Mouse (Mus musculus): ENCODE measurements around the gene Hcfc2.

Hcfc2 gene

DNA sequence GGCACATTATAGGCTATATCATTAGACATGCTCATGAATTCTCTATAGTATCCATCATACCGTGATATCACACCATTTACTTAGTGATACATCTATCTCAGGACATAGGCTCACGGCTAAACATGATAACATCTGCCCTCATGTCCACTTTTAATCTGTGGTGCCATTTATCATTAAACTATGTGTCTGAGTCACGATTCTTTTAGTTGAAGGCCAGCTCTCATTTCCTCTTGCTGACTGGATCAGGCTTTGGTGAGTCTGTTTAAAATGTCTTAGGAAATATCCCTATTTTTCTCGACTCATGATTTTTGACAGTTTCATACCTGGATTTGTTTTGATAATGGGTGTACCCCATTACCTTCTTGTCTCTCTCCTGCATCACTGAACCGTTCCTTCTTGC, at the start of gene Hcfc2:
Gene Hcfc2, plus strand, starts transcription at position 205 of the 400 bp plus-strand sequence.
- DNase-seq (ENCODE audit: low spot score): no peak

DNA sequence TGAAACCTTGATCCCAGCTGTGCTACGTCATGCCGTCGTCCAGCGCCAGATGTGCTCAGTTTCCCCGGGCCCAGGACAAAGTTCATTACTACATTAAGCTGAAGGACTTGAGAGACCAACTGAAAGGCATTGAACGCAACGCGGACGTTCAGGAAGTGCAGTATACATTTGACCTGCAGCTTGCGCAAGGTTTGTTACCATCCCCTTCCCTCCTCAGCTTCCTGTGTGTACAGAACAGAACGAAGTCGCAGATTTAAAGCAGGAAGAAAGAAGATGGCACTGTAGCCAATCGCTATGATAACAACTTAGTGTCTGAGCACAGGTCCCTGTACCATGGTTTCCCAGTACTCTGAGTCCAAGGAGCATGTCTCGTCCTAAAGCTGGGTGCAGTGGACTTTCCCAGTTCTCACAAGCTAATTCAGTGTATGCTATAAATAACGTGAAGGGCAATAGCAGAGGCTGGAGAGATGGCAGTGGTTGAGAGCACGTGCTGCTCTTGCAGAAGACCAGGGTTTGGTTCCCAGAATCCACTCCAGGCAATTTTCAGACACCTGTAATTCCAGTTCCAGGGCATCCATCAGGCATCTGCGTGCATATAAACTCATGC, 48.7 kb upstream of the Hcfc2 start:
- DNase-seq (ENCODE audit: low spot score): no peak

DNA sequence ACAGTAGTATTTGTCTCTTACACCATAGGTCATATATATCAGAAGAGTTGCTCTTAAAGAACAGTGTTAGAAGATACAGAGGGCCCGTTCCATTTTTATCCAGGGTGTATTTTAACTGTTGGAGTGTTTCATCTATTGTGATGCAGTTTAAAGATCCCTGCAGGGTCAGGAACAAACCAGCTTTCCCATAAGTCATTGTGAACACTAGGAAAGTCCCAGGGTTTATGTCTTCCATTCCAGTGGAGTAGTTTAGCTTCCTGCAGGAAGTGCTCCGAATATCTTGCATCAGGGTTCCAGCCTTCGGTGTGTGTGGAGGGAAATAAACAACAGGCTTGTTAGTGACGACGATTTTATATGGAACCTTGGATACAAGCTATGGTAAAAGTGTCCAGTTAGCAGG, 44.7 kb upstream of the Hcfc2 start:
- no peak for DNase-seq (ENCODE audit: low spot score)

DNA sequence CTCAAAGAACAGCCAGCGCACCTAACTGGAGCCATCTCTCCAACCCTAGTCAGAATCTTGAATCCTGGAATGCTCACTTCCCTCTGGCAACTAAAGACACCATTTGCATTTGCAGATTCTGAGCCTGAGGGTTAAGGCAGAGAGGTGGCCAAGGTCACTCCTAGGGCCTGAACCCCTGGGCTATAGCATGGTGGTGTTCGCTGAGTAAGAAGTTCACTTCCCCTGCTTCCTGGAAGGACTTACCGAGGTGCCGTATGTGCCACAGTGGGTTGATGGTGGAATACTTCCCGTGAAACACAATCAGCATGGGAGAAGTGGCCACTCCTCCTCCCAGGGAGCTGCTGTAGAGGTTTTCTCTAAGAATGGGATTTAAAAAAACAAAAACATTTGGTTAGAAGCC, 43.3 kb upstream of the Hcfc2 start:
- DNase-seq (ENCODE audit: low spot score): no peak

DNA sequence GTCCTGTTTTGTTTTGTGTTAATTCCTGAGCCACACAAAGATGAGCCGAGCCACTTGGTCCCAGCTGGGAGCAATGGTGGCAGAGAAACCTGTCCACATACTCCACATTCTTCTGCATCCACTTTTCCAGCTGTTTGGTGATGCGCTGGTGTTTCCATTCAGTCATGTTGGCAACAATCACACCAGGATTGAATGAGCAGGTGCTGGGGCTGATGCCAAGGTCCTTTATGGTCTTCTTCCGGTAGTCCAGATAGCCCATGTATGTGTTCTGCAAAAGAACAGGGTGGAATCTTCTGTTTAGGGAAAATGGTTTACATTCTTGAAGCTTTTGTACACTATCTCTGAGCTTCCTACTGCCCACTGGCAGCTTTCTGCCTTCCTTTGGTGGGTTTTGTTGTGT, 41.4 kb upstream of the Hcfc2 start:
- no peak for DNase-seq (ENCODE audit: low spot score)

DNA sequence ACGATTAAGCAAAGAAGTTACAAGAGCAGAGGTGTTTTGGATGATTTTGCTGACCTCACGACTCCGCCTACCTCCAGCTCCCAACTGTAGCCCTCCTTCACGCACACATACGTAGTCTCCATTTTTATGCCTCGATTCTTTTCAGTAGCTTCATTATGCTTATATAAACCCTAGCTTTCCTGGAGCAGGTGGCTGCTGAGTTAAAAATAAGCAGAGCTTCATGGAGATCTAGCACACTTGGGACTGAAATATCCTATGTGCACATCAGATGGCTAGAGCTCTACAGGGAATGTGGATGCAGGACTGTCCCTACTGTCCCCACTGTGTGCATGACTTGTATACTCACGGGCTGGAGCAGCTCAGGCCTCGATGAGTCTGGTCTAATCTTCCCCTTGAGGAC, 34.1 kb upstream of the Hcfc2 start:
- no peak for DNase-seq (ENCODE audit: low spot score)

DNA sequence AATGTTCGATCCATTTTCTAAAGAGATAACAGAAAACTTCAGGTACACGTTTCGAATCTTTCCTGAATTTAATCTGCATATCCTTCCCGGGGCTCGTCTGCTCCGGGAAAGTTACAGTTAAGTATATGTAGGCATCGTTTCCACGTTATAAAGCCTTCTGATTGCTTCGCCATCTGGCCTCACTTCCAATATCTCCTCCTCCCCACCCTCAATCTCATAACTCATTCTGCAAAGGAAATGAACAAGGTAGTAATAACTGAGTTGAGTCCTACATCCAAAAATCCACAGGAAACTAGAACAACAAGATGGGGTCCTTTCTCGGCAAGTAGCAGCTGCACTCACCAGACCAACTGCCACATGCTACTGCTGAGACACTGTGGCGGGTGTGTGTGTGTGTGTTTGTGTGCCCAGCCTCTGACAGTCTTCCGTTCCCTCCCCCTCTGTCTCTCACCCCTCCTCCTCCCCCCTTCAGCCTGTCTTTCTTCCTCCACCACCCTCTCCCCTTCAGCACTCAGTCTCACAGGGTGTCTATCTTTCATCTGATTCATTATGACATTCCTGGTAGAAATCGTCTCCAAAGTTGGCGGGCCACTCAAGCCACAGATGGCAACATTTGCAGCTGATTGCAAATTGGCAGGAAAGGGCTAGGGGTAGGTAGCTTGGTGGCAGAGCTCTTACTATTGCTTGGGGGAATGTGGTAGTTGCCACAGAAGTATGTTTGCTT, 33.5 kb upstream of the Hcfc2 start:
- DNase-seq (ENCODE audit: low spot score): no peak

DNA sequence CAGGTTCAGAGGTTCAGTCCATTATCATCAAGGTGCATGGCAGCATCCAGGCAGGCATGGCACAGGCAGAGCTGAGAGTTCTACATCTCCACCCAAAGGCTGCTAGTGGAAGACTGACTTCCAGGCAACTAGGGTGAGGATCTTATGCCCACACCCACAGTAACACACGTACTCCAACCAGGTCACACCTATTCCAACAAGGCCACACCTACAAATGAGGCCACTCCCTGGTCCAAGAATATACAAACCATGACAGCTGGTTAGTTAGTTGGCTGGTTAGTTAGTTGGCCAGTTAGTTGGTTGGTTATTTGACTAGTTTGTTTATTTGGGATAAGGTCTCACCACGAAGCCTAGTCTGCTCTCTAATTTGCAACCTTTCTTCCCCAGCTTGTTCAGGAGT, 32.7 kb upstream of the Hcfc2 start:
- DNase-seq (ENCODE audit: low spot score): no peak

DNA sequence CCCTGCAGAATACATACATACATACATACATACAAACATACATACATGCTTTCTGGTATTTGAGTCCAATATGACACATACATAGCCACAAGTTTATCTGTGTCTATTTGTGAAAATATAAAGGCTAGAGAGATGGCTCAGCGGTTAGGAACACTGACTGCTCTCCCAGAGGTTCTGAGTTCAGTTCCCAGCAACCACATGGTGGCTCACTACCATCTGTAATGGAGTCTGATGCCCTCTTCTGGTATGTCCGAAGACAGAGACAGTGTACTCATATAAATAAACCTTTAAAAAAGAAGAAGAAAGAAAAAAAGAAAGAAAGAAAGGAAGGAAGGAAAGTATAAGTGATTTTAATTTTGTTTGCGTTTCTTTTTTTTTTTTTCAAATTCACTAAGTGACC, 30.0 kb upstream of the Hcfc2 start:
- DNase-seq (ENCODE audit: low spot score): no peak

DNA sequence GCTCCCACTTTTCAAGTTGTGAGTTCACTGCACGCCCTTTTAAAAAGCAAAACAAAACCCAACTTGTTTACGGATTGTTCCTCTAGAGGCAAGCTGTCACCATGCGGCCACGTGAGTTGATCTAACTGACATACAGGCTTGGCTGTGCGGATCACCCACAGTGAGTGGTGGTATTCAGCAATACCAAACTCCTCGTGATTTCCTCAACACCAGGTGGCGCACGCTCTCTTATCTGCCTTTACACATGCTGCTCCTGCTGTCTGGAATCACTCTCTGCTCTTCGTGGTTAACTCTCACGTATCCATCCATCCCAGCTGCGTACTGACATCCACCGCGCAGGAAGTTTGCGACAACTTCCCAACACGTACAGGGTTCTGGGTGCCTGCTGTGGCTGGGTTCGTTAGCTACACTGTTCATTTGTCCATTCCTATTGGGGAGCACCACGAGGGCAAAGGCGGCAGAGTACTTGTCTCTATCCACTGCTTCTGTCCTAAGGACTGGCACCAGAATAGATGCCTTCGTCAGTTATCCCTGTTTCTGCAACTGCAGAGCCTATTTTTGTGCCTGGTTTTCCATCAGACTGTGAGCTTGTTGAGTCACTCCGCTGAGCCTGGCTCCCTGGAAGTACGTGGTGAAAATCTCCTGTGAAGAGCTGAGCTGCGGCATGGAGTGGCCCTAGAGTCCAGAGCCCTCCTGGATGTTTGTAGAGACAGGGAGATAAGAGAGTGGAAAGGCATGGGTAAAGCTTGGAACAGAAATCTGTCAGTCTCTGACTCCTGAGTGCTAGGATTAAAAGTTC, 29.3 kb upstream of the Hcfc2 start:
- DNase-seq (ENCODE audit: low spot score): peak; percentile 93

DNA sequence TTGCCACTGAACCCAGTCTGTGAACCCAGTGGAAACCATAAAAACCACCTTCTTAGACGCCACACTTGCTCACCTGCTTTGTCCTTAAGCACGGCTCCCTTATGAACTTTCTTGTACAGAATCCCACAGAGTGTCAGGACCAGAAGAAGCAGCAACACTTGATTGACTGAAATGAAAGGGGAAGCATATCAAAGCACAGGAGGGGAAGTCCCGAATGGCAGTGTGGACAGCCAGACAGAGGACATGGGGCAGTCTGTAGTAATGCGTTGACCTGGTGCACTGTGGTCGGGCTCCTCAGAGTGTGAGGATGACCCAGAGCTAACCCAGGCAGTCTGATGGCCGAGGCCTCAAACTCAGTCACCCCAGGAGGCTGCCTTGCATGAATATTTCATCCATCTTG, 25.8 kb upstream of the Hcfc2 start:
- DNase-seq (ENCODE audit: low spot score): no peak

DNA sequence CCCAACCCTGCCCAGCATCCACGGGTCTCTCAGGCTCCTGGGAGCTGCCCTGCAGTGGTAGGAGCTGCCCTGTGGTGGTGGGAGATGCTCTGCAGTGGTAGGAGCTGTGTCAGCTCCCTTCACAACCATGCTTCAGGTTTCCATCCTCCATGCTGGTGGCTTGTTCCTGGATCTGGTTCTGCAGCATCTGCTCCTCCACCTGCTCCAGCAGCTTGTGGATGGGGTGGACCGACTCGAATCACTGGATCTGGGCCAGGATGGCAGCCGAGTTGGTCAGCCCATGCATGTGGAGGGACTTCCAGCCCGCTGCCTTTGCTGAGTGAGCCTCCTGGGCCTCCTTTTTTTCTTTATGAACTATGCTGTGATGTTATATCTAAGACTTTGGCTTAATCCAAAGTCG, 19.0 kb upstream of the Hcfc2 start:
- no peak for DNase-seq (ENCODE audit: low spot score)

DNA sequence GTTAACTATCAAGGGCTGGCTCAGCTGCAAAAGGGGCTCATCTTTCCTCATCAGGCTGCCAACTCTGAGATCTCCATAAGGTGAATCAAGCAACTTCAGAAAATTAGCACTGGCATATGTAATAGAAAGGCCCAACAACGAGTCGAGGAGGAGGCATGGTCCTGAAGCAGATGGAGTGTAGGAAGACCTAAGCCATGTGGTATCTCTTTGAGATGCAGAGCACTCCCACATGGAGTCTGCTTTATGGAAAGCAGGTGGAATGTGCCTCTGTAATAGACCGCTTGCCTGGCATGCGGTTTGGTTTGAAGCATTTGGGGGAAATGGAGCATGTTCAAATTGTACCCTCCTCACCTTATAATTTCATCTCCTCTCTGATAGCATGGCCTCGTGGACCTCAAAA, 15.2 kb upstream of the Hcfc2 start:
- no peak for DNase-seq (ENCODE audit: low spot score)

DNA sequence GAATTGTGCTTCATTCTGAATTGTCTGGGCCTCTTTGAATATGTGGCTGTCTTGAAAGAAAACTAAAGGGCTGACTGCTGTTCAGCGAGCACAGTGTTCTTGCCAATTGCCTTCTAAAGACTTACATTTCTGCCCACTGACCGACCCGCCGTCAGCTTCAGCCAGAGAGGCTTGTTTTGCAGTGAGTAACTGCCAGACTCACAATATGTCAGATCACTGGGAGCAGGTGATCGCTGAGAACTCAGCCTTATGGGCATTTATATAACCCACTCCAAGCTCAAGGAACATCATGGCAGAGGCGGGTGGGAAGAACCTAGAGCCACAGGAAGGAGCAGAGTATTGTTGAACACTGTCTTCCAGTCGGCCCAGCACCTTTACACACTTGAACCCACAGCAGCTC, 14.3 kb upstream of the Hcfc2 start:
- DNase-seq (ENCODE audit: low spot score): no peak

DNA sequence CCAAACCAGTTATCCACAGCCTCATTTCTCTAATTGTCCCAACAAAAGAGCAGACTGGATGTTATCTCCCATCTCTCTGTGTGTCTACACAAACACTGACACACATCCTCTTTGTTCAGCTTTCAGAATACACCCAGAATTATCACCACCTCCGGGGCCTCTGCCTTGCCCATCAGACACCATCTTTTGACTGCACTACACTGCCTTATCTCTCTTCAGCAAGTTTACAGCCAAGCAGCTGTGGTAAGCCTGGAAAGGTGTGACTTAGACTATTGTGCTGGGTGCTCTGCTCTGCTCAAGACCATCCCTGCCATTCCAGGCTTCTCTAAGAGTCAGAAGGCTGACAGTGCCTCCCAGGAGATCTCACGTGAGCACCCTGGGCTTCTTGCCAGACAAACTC, 10.5 kb upstream of the Hcfc2 start:
- DNase-seq (ENCODE audit: low spot score): no peak

DNA sequence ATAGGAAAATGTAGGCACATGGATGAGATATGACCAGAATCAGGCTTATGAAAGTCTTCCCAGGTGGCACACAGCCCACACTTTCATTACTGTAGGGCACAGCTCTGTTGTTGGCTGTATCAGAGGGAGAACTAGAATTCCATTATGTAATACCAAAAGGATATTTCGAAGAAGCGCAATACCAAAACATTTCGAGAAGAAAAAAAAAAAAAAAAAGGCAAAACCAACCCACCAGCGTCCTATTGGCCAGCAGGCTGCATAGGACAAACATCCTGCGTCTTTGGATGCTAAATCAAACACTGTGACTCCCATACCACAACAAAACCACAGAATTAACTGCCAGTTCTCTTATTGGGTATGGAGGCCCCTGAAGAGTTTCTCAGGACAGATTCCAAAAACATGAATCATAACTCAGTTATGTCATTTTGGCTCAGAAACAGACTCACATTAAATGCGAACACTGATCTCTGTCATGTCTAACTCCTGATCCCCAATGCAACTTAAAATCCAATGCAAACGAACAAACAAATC, 6.2 kb upstream of the Hcfc2 start:
- DNase-seq (ENCODE audit: low spot score): no peak

DNA sequence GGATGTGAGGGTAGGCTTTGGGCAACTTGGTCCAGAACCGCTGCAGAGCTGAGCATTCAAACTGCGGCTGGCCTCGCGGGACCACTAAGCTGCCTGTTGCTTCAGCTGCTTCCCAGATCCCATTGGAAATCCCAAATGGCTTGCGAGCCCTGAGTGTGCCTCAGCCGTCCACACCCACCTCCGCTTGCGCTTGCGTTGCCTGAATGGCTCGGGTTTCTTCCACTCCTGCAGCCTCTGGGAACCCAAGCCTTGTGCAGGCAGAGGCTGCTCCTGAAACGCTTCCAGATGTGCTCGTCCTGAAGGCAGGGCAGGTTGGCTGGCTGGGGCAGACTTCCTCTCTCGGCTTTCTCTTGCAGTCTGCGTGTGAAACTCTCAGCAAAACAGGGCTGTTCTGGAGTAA, 5.5 kb upstream of the Hcfc2 start, which contains the start of gene Glt8d2:
Gene Glt8d2, minus strand, starts transcription at position 157 of the 400 bp plus-strand sequence.
- DNase-seq (ENCODE audit: low spot score): peak; percentile 44

DNA sequence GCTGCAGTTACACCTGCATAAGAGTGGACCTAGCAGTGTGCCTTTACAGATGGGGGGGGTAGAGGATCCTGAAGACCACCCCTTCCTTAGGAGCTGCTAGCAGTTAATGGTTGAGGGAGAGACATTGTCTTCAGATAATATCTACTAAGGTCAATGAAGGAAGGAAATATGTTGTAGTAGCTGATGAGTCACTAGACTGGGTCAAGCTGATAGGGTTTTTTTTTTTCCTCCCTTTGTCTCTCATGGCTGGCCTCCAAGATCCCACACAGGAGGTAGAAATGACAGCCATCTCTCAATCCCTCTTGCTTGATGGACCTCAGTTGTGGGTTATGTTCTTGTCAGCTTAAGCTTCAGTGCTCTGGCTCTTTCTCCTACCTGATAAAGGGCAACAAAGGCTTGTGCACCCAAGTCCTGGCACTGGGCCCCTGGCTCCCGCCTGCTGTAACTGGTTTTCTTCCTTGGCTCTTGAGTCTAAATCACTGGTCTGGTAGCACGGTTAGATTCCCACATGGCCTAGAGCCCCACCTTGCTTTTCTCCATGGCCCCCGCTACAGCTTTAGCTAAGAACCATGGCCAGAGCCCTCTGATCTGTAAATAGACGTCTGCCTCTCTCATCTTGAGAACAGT, 606 bp downstream of the Hcfc2 start:
- DNase-seq (ENCODE audit: low spot score): no peak

DNA sequence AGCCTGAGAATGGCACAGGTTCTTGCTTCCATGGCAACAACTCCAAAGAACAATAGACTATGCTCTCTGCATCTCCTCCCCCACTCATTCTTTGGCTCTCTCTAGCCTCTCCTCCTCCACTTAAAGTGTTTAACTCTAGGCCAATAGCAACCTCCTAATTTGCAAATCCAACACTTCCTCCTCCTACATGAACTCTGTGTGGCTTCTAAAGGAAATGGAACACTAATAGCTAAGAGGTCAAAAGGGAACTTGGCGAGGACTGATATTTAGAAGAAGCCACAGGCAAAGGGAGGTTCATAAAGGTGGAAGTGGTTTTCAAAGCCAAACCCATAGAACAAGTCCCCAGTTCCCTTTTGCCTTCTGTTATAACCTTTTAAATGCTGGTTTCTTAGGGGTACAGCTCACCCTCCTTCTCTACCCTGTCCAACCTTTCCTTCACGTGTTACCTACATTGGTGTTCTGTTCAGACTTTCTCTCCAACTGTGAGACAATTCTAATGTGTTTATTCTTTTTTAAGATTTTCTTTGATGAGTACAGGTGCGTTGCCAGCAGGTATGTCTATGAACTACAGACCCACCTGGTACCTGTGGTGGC, 1.4 kb downstream of the Hcfc2 start:
- DNase-seq (ENCODE audit: low spot score): no peak

DNA sequence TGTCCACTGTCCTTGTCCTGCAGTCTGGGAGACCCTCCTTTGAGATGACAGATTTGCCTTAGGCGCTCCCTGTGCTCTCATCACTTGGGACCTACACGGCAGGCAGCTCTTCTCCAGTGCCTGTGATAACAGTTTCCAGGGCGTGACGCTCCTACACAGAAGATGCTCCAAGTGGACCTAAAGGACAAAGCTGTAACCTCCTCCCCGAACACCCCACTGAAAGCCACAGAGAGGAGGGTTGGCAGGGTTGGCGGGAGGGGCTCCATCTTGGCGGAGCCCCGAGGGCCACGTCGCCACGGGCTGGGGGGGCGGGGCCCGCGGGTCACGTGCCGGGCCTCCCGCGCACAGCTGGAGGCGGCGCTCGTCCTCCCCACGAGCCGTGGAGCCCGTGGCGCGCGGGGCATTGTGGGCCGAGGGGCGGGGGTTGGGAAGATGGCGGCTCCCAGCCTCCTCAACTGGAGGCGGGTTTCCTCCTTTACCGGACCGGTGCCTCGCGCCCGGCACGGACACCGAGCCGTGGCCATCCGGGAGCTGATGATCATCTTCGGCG, 2.8 kb downstream of the Hcfc2 start:
- peak; percentile 89 for DNase-seq (ENCODE audit: low spot score)

DNA sequence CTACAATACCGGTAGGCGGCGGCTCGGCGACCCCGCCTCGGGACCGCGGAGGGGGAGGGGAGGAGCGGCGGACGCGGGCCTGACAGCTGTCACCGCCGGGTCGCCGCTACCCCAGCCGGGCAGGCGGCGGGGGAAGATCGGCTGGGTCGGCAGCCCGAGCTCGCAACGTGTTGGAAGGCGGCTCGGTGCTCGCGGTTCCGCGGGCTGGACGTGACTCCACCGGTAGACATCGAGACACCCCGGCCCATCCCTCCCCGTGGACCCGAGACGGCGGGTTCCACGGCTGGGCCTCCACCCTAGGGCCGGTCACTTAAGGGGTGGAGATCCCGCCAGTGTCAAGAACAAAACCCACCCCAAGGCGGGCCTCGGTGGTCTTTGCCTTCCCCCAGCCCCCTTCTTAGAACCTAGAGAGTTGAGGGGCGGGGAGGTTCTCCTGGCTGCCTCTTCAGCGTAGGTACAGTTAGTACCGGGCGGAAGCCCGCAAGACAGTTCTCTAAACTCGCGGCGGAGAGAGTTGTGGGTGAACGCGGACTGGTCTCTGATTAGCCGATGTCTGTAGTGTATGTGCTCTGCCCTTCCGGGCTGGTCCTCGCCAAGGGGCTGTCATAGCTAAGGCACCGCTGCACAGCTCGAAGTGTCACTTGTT, 3.5 kb downstream of the Hcfc2 start:
- peak; percentile 48 for DNase-seq (ENCODE audit: low spot score)
